Mouse (Mus musculus) kidney, embryonic 14.5 days (tissue): ENCODE data around the gene Cryaa. TPM values are rescaled to one million over a fixed set of nuclear protein-coding genes. Genes with fewer than 3 reads are reported as not detected.
A peak's percentile ranks its signal among the peaks of the same experiment; 100 is the strongest.
"Not testable (repeated sequence)": the region's sequence is repeated elsewhere in the genome, so short reads cannot be mapped to it uniquely, and the experiment has no call there.

ENCODE experiments used
- ATAC-seq: fragments of 200-750 bp; cut with Nextera tagmentation; 2 replicates; pipeline ENCODE4 v1.8.0; 2017; ENCODE audit warnings: moderate number of reproducible peaks, mild to moderate bottlenecking, moderate TSS enrichment, moderate library complexity; ENCODE audit not compliant: low FRiP score, low TSS enrichment
- H3K27ac ChIP-seq: fragments of 300-500 bp; sonication (generic); 2 replicates; pipeline ENCODE4 v1.5.1; 2014; ENCODE audit warnings: low read depth, mild to moderate bottlenecking, low read length, moderate library complexity, mixed read lengths
- H3K27me3 ChIP-seq: fragments of 300-500 bp; sonication (generic); 2 replicates; pipeline ENCODE4 v1.6.1; 2014; ENCODE audit warnings: mild to moderate bottlenecking, low read length; ENCODE audit not compliant: control insufficient read depth, insufficient read depth
- H3K36me3 ChIP-seq: fragments of 300-500 bp; sonication (generic); 2 replicates; pipeline ENCODE4 v1.6.1; 2014; ENCODE audit warnings: low read length, mixed read lengths; ENCODE audit not compliant: control insufficient read depth, insufficient read depth
- H3K4me1 ChIP-seq: fragments of 300-500 bp; sonication (generic); 2 replicates; pipeline ENCODE4 v1.6.1; 2014; ENCODE audit warnings: low read length, mixed read lengths; ENCODE audit not compliant: control insufficient read depth, insufficient read depth
- H3K4me2 ChIP-seq: fragments of 300-500 bp; sonication (generic); replicated peaks from 2 replicates; pipeline ENCODE4 v1.6.1; 2014; ENCODE audit warnings: low read depth, mild to moderate bottlenecking, low read length
- H3K4me3 ChIP-seq: fragments of 300-500 bp; sonication (generic); 2 replicates; pipeline ENCODE4 v1.5.1; 2014; ENCODE audit warnings: mild to moderate bottlenecking, low read length
- H3K9ac ChIP-seq: fragments of 300-500 bp; sonication (generic); 2 replicates; pipeline ENCODE4 v1.6.1; 2014; ENCODE audit warnings: low read depth, mild to moderate bottlenecking, low read length, moderate library complexity
- H3K9me3 ChIP-seq: fragments of 300-500 bp; sonication (generic); 2 replicates; pipeline ENCODE4 v1.6.1; 2016; ENCODE audit warnings: low read length; ENCODE audit not compliant: control insufficient read depth
- WGBS: fragments of 180-500 bp; shearing (Covaris S2); extraction: QIAGEN DNeasy Blood & Tissue Kit; methylation state at CpG from one replicate; pipeline ENCODE4 v1.1.7; 2014; 5-methylcytosine and 5-hydroxymethylcytosine counted together
- polyA plus RNA-seq: library from polyadenylated mRNA; unstranded; fragments of >200 nt; fragmentation: Nextera tagmentation; extraction: Ambion mirVana; gene quantifications from 2 replicates; pipeline ENCODE4 v1.2.1, GENCODE M21; 2014

Cryaa gene
- polyA plus RNA-seq, 1 experiment from 2014 or later = not detected

- no peak overlapping the region for H3K4me2 ChIP-seq
- ATAC-seq = 0 out of 2 replicates have a peak, but pooled peaks have one; percentile 33
- 56% methylated on average over 7 of the region's 7 CpGs for WGBS
These were observed 16.4 kb downstream of the Cryaa start for GRCm38 (mm10) chr17:31694023-31694376.

GRCm38 (mm10) chr17:31694949-31695348 lies 17.3 kb downstream of the Cryaa start:
- no peak for ATAC-seq
- H3K4me2 ChIP-seq = no peak overlapping the region
- no peak overlapping the region for H3K9ac ChIP-seq
- H3K4me3 ChIP-seq = no peak overlapping the region
- H3K27me3 ChIP-seq = no peaks in the 10 kb centered on the region
- H3K36me3 ChIP-seq = no peaks in the 10 kb centered on the region
- no peaks in the 10 kb centered on the region for H3K9me3 ChIP-seq
- WGBS = 87% methylated on average over 1 of the region's 1 CpGs
- peaks cover 11% of the 10 kb centered on the region for H3K4me1 ChIP-seq
- H3K27ac ChIP-seq = no peak overlapping the region

More at GRCm38 (mm10) chr17:31694023-31694376, 16.4 kb downstream of the Cryaa start:
- H3K27ac ChIP-seq = no peak overlapping the region
- H3K27me3 ChIP-seq = no peaks in the 10 kb centered on the region
- no peaks in the 10 kb centered on the region for H3K36me3 ChIP-seq
- H3K9ac ChIP-seq = no peak overlapping the region
- no peaks in the 10 kb centered on the region for H3K9me3 ChIP-seq
- H3K4me3 ChIP-seq = no peak overlapping the region
- H3K4me1 ChIP-seq = peaks cover 11% of the 10 kb centered on the region

- peaks cover 11% of the 10 kb centered on the region for H3K4me1 ChIP-seq
- ATAC-seq, H3K4me2 ChIP-seq, H3K4me3 ChIP-seq, H3K27me3 ChIP-seq, H3K9me3 ChIP-seq, H3K9ac ChIP-seq, H3K36me3 ChIP-seq, H3K27ac ChIP-seq: not testable (repeated sequence)
- 88% methylated on average over 7 of the region's 7 CpGs for WGBS
These were observed 17.7 kb downstream of the Cryaa start for GRCm38 (mm10) chr17:31695356-31695755.

GRCm38 (mm10) chr17:31698347-31698746 lies 20.7 kb downstream of the Cryaa start:
- Histone ChIP-seq H3K36me3 (no peaks in the 10 kb centered on the region), H3K4me2 (no peak overlapping the region), H3K4me1 (peaks cover 7% of the 10 kb centered on the region), H3K27ac (no peak overlapping the region), H3K4me3 (no peak overlapping the region), H3K9me3 (no peaks in the 10 kb centered on the region), H3K9ac (no peak overlapping the region), H3K27me3 (no peaks in the 10 kb centered on the region)
- 72% methylated on average over 11 of the region's 11 CpGs for WGBS
- no peak for ATAC-seq

GRCm38 (mm10) chr17:31703276-31703980 lies 25.8 kb downstream of the Cryaa start:
- H3K4me2 ChIP-seq = no peak overlapping the region
- no peak for ATAC-seq
- no peak overlapping the region for H3K27ac ChIP-seq
- no peaks in the 10 kb centered on the region for H3K27me3 ChIP-seq
- no peak overlapping the region for H3K4me3 ChIP-seq
- H3K36me3 ChIP-seq = no peaks in the 10 kb centered on the region
- H3K9me3 ChIP-seq = no peaks in the 10 kb centered on the region
- WGBS = 66% methylated on average over 6 of the region's 6 CpGs
- H3K9ac ChIP-seq = no peak overlapping the region
- no peaks in the 10 kb centered on the region for H3K4me1 ChIP-seq

GRCm38 (mm10) chr17:31705271-31706020 lies 27.8 kb downstream of the Cryaa start:
- H3K4me1 ChIP-seq = no peaks in the 10 kb centered on the region
- H3K27me3 ChIP-seq = no peaks in the 10 kb centered on the region
- no peaks in the 10 kb centered on the region for H3K9me3 ChIP-seq
- WGBS = 59% methylated on average over 20 of the region's 20 CpGs
- H3K4me3 ChIP-seq = no peak overlapping the region
- no peak overlapping the region for H3K9ac ChIP-seq
- H3K27ac ChIP-seq = no peak overlapping the region
- no peak overlapping the region for H3K4me2 ChIP-seq
- ATAC-seq = no peak
- no peaks in the 10 kb centered on the region for H3K36me3 ChIP-seq

- Histone ChIP-seq H3K9me3 (peaks cover 4% of the 10 kb centered on the region; the same call in 1 of the 2 replicates), H3K4me1 (no peaks in the 10 kb centered on the region), H3K27ac (no peak overlapping the region), H3K4me2 (no peak overlapping the region), H3K9ac (no peak overlapping the region), H3K36me3 (no peaks in the 10 kb centered on the region), H3K27me3 (no peaks in the 10 kb centered on the region), H3K4me3 (no peak overlapping the region)
- no peak for ATAC-seq
- WGBS = 48% methylated on average over 7 of the region's 7 CpGs
These were observed 31.6 kb downstream of the Cryaa start for GRCm38 (mm10) chr17:31709121-31709741.

- H3K4me1 ChIP-seq = no peaks in the 10 kb centered on the region
- H3K9ac ChIP-seq = no peak overlapping the region
- no peak overlapping the region for H3K4me3 ChIP-seq
- WGBS = 50% methylated on average over 8 of the region's 8 CpGs
- no peaks in the 10 kb centered on the region for H3K36me3 ChIP-seq
- no peaks in the 10 kb centered on the region for H3K27me3 ChIP-seq
- peak overlapping the region; percentile 42; the same call in 1 of the 2 replicates for H3K27ac ChIP-seq
- H3K9me3 ChIP-seq = peaks cover 4% of the 10 kb centered on the region; the same call in 1 of the 2 replicates
- ATAC-seq = peak; percentile 62; the same call in 1 of the 2 replicates
- H3K4me2 ChIP-seq = no peak overlapping the region
These were observed 32.8 kb downstream of the Cryaa start for GRCm38 (mm10) chr17:31710455-31710854.

GRCm38 (mm10) chr17:31713709-31714108 lies 36.1 kb downstream of the Cryaa start:
- Histone ChIP-seq H3K27me3 (no peaks in the 10 kb centered on the region), H3K4me2 (no peak overlapping the region), H3K36me3 (no peaks in the 10 kb centered on the region), H3K4me1 (no peaks in the 10 kb centered on the region), H3K9ac (no peak overlapping the region), H3K27ac (no peak overlapping the region), H3K9me3 (peaks cover 4% of the 10 kb centered on the region; the same call in 1 of the 2 replicates), H3K4me3 (no peak overlapping the region)
- ATAC-seq = no peak
- WGBS = 85% methylated on average over 9 of the region's 9 CpGs
